Mouse (Mus musculus) right cerebral cortex, adult 2 months (tissue): ENCODE results near the gene Gm9903.
A peak's percentile ranks its signal among the peaks of the same experiment; 100 is the strongest.

Experiments used
- DNase-seq, 2 experiments: peaks; one replicate each; pipeline ENCODE4 v3.0.0; 2021 to 2022; ENCODE audit warnings: low spot score in 2 of 2

Gene Gm9903

GRCm38 (mm10) chr5:33640652-33641051 lies 10.9 kb downstream of the Gm9903 start:
- DNase-seq = peak; percentile 65 to 69

GRCm38 (mm10) chr5:33651017-33651416 lies 21.3 kb downstream of the Gm9903 start:
- no peak for DNase-seq

- no peak for DNase-seq
These were observed 21.8 kb downstream of the Gm9903 start for GRCm38 (mm10) chr5:33651541-33651920.

GRCm38 (mm10) chr5:33651921-33652782 lies 22.4 kb downstream of the Gm9903 start, which contains the start of gene Slbp:
Slbp (minus strand) TSS chr5:33652574.
- peak; percentile 95 to 96 for DNase-seq

- DNase-seq = no peak
These were observed 23.1 kb downstream of the Gm9903 start for GRCm38 (mm10) chr5:33652783-33653173.

GRCm38 (mm10) chr5:33654424-33654823 lies 24.7 kb downstream of the Gm9903 start:
- no peak for DNase-seq

GRCm38 (mm10) chr5:33655251-33655840 lies 25.6 kb downstream of the Gm9903 start:
- DNase-seq = no peak

- DNase-seq = no peak
These were observed 27.0 kb downstream of the Gm9903 start for GRCm38 (mm10) chr5:33656739-33657138.

GRCm38 (mm10) chr5:33657251-33657786 lies 27.6 kb downstream of the Gm9903 start:
- DNase-seq = no peak

GRCm38 (mm10) chr5:33657787-33658663 lies 28.3 kb downstream of the Gm9903 start, which contains the start of the genes Tacc3 and Tmem129:
Tacc3 (plus strand) TSS chr5:33658128.
Tmem129 (minus strand) TSS chr5:33658416.
- peak; percentile 97 to 99 for DNase-seq

- DNase-seq = no peak
These were observed 28.9 kb downstream of the Gm9903 start for GRCm38 (mm10) chr5:33658664-33659050.

GRCm38 (mm10) chr5:33668223-33668622 lies 38.5 kb downstream of the Gm9903 start:
- DNase-seq = peak in 1 of 2 experiments; percentile 36

GRCm38 (mm10) chr5:33671659-33672058 lies 41.9 kb downstream of the Gm9903 start:
- DNase-seq = no peak

GRCm38 (mm10) chr5:33674439-33674838 lies 44.7 kb downstream of the Gm9903 start:
- DNase-seq = no peak

- peak; percentile 65 to 71 for DNase-seq
These were observed 46.2 kb downstream of the Gm9903 start for GRCm38 (mm10) chr5:33675964-33676363.

GRCm38 (mm10) chr5:33678244-33678643 lies 48.5 kb downstream of the Gm9903 start:
- no peak for DNase-seq

GRCm38 (mm10) chr5:33681044-33681443 lies 51.3 kb downstream of the Gm9903 start:
- no peak for DNase-seq
